Mouse (Mus musculus): ENCODE measurements at regions not wholly inside any gene's neighbourhood (a gene's known extent, or its start where the extent isn't known, plus 50 kb on each side); places are given as distances from the start of the nearest gene placed in this dataset.

GRCm38 (mm10) chr10:100282471-100282870 is 53.0 kb upstream of the Gm4301 start:
- no peak overlapping the region for H3K9ac ChIP-seq (ENCODE audit: low read depth, low read length)
- H3K27ac ChIP-seq (ENCODE audit: low read depth, low read length): no peak overlapping the region
- no peak overlapping the region for H3K4me2 ChIP-seq
- no peaks in the 10 kb centered on the region for H3K27me3 ChIP-seq (ENCODE audit: control insufficient read depth, insufficient read depth, low read length)
- no peak for ATAC-seq (replicated peaks; ENCODE audit: insufficient number of reproducible peaks, low FRiP score, low TSS enrichment)
- no peak overlapping the region for H3K4me3 ChIP-seq (ENCODE audit: low read depth, low read length)
- no peaks in the 10 kb centered on the region for H3K36me3 ChIP-seq (ENCODE audit: control insufficient read depth, insufficient read depth, low read length)
- H3K4me1 ChIP-seq (ENCODE audit: control insufficient read depth, insufficient read depth, low read length): no peaks in the 10 kb centered on the region
- H3K9me3 ChIP-seq (replicated peaks; ENCODE audit: control insufficient read depth, low read length): no peaks in the 10 kb centered on the region
